Mouse (Mus musculus): ENCODE data around the gene Foxn3. TPM values are rescaled to one million over a fixed set of nuclear protein-coding genes. Genes with fewer than 3 reads are reported as not detected.
A peak's percentile ranks its signal among the peaks of the same experiment; 100 is the strongest.

Gene Foxn3
- polyA plus RNA-seq, 1 experiment = 91.0 TPM

DNA sequence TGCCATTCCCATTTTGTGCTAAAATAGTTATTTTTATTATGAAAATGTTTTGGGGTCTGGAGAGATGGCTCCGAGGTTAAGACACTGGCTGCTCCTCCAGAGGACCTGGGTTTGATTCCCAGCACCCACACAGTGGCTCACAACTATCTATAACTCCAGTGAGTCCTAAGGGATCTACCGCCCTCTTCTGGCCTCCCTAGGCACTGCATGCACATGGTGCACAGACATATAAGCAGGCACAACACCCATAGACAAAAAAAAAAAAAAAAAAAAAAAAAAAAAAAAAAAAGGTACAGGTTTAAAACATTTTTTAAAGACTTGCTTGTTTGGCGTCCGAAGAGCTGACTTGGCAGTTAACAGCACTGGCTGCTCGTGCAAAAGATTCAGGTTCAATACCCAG, 391.2 kb downstream of the Foxn3 start:
- TF ChIP-seq CTCF (IDR thresholded peaks at IDR 0.05; ENCODE audit: insufficient read depth, low read depth, low read length) = no peak
- no peak for TF ChIP-seq POLR2A (IDR thresholded peaks at IDR 0.05; ENCODE audit: insufficient read depth, low read depth, low read length)
- Histone ChIP-seq H3K4me1 (ENCODE audit: control insufficient read depth, insufficient read depth, low read length) (no peaks in the 10 kb centered on the region), H3K27ac (ENCODE audit: insufficient read depth, low read depth, low read length) (no peak overlapping the region), H3K4me3 (ENCODE audit: insufficient read depth, low read depth, low read length) (no peak overlapping the region)
- 82% methylated on average over 5 of the region's 5 CpGs for WGBS

DNA sequence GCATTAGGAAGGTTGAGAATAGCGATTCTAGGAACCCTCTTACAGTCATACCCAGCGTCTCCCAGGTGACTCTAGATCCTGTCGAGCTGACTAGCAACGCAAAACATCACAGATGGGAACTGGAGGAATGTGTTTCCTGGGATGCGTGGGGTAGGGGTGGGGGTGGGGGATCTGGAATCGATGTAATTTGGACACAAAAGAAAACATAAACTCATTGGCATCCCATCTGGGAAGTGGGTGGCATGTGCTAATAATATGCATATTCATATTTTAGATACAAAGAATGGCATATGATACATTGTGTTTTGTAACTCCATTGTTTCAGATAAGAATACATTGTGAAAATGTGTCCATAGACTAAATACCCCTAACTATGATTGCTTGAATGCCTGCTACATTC, 393.5 kb downstream of the Foxn3 start:
- Histone ChIP-seq H3K27ac (ENCODE audit: insufficient read depth, low read depth, low read length) (no peak overlapping the region), H3K4me1 (ENCODE audit: control insufficient read depth, insufficient read depth, low read length) (no peaks in the 10 kb centered on the region), H3K4me3 (ENCODE audit: insufficient read depth, low read depth, low read length) (no peak overlapping the region)
- WGBS = 90% methylated on average over 6 of the region's 6 CpGs
- no peak for TF ChIP-seq CTCF (IDR thresholded peaks at IDR 0.05; ENCODE audit: insufficient read depth, low read depth, low read length)
- no peak for TF ChIP-seq POLR2A (IDR thresholded peaks at IDR 0.05; ENCODE audit: insufficient read depth, low read depth, low read length)

DNA sequence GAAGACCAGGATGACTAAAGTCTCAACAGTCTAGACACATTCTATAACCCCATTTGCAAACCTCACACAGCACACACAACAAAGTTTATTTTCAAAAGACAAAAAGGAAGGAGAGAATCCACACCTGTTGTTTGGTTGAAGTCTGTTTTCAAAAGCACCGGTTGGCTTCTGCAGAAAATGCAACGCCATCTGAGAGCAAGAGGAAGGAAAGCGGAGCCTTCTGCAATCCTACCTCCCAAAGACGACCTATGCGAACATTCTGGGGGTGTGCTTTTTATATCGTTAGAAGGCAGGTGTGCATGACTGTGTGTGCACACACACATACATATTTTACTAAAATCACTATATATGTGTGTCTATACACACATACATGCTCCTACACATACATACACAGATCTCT, 397.3 kb downstream of the Foxn3 start:
- Histone ChIP-seq H3K4me3 (ENCODE audit: insufficient read depth, low read depth, low read length) (no peak overlapping the region), H3K4me1 (ENCODE audit: control insufficient read depth, insufficient read depth, low read length) (peaks cover 6% of the 10 kb centered on the region), H3K27ac (ENCODE audit: insufficient read depth, low read depth, low read length) (no peak overlapping the region)
- WGBS = 94% methylated on average over 6 of the region's 6 CpGs
- TF ChIP-seq CTCF (IDR thresholded peaks at IDR 0.05; ENCODE audit: insufficient read depth, low read depth, low read length) (no peak), POLR2A (IDR thresholded peaks at IDR 0.05; ENCODE audit: insufficient read depth, low read depth, low read length) (no peak)

DNA sequence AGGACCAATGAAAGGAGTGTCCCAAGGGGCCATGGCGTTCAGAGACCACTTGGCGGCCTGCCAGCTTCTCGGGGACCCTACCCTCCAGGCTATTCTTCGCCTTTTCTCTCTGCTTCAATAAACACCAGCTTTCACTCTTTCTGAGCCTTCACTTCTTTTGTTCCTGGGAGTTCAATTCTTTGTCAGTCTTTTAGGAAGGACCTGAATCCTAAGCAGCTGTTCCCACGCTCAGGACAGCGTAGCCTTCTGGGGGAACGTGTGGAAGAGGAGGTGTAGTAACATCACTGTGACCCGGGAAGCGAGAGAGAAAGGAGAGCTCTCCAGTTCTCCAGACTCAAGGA, 400.1 kb downstream of the Foxn3 start:
- H3K4me1 ChIP-seq (ENCODE audit: control insufficient read depth, insufficient read depth, low read length) = peaks cover 6% of the 10 kb centered on the region
- H3K4me3 ChIP-seq (ENCODE audit: insufficient read depth, low read depth, low read length) = no peak overlapping the region
- H3K27ac ChIP-seq (ENCODE audit: insufficient read depth, low read depth, low read length) = no peak overlapping the region
- TF ChIP-seq CTCF (IDR thresholded peaks at IDR 0.05; ENCODE audit: insufficient read depth, low read depth, low read length) = no peak
- TF ChIP-seq POLR2A (IDR thresholded peaks at IDR 0.05; ENCODE audit: insufficient read depth, low read depth, low read length) = no peak
- WGBS = 51% methylated on average over 9 of the region's 9 CpGs

DNA sequence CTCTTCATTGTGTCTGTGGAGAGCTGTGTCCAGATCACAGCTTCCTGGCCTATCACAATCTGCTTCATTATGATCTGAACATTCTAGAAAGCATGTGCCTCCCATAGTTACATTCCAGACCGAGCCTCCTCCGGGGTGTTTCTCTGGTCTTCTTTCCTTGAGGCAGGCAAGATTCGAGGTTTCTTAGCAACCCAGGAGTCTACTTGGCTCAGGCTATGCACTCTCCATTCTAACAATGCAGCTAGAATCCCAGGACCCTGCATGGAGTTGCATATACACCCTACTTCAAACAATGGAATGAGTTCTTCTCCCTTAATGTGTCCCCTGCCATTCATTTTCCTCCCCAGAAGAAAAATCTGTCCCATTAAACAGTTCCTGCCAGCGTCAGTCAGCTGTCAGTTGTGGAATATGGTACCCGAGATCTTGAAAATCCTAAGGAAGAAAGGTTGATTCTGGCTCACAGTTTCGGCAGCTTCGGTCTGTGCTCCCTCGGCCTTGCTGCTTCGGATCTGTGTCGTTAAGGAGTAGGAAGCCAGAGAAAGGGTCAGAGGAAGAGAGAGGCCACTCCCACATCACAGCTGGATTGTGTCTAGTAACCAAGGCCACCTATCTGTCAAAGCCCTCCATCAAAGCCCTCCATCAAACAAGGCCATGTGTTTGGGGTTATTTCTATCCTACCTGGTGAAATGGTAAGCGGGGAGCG, 400.6 kb downstream of the Foxn3 start:
- no peak overlapping the region for H3K27ac ChIP-seq (ENCODE audit: insufficient read depth, low read depth, low read length)
- TF ChIP-seq POLR2A (IDR thresholded peaks at IDR 0.05; ENCODE audit: insufficient read depth, low read depth, low read length) = no peak
- TF ChIP-seq CTCF (IDR thresholded peaks at IDR 0.05; ENCODE audit: insufficient read depth, low read depth, low read length) = no peak
- peaks cover 6% of the 10 kb centered on the region for H3K4me1 ChIP-seq (ENCODE audit: control insufficient read depth, insufficient read depth, low read length)
- 61% methylated on average over 12 of the region's 12 CpGs for WGBS
- H3K4me3 ChIP-seq (ENCODE audit: insufficient read depth, low read depth, low read length) = 0 out of 2 replicates have a peak overlapping the region, but pooled peaks have one; percentile 17

DNA sequence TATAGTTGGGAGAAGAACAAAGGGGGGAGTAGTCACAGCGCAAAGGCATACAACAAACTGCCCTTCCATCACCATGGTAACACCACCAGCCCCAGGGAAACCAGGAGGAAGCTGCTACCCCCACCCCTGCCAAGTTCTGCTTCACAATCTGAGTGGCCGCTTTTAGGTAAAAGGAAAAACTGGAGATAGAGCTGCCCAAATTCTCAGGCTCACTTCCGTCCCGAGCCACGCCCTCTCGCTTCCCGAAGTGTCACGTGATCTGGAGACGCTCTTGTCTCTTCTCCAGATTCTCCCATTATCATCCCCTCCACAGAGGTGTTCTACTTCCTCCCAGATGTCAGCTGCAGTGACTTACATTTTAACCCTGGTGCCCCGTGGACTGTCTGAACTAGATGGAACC, 401.2 kb downstream of the Foxn3 start:
- Histone ChIP-seq H3K4me3 (ENCODE audit: insufficient read depth, low read depth, low read length) (peak overlapping the region; percentile 17; the same call in 1 of the 2 replicates), H3K27ac (ENCODE audit: insufficient read depth, low read depth, low read length) (no peak overlapping the region), H3K4me1 (ENCODE audit: control insufficient read depth, insufficient read depth, low read length) (peaks cover 6% of the 10 kb centered on the region)
- no peak for TF ChIP-seq CTCF (IDR thresholded peaks at IDR 0.05; ENCODE audit: insufficient read depth, low read depth, low read length)
- no peak for TF ChIP-seq POLR2A (IDR thresholded peaks at IDR 0.05; ENCODE audit: insufficient read depth, low read depth, low read length)
- 37% methylated on average over 10 of the region's 10 CpGs for WGBS

DNA sequence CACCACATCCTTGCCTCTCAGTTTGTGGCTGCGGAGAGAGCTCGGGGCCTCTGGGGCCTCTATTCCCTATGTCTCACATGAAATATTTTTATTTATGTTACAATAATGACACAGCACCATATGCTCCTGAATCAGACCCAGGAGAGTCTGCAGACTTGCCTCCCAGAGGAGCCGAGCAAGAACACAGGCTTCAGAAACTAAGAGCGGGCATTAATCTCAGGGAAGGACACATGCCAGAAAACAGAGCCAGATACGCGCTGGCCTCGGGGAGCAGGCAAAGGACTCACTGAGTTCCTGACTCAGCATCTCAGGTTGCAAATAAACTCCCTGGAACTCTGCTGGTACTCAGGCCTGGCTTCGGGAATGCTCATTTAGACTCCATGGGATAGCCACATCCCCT, 403.3 kb downstream of the Foxn3 start:
- Histone ChIP-seq H3K27ac (ENCODE audit: insufficient read depth, low read depth, low read length) (no peak overlapping the region), H3K4me3 (ENCODE audit: insufficient read depth, low read depth, low read length) (no peak overlapping the region), H3K4me1 (ENCODE audit: control insufficient read depth, insufficient read depth, low read length) (peaks cover 6% of the 10 kb centered on the region)
- TF ChIP-seq CTCF (IDR thresholded peaks at IDR 0.05; ENCODE audit: insufficient read depth, low read depth, low read length) (no peak), POLR2A (IDR thresholded peaks at IDR 0.05; ENCODE audit: insufficient read depth, low read depth, low read length) (no peak)
- WGBS = 70% methylated on average over 8 of the region's 8 CpGs

DNA sequence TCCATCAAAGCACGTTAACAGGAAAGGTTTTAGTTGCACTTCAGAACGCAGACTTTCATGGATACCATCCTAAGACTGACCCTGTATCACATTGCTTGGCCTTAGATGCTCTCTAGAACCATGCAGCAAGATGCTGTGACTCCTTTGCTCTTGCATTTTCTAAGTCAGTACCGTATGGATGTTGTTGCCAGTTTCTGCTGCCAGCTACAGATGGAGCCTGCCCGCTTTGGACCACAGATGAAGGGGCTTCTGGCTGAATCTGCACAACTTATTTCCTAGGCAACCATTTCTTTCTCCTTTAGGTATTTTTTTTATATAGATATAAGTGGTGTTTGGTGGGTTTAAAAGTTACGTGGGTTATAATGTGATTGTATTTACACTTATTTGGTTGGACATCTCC, 407.5 kb downstream of the Foxn3 start:
- peaks cover 2% of the 10 kb centered on the region; the same call in 1 of the 2 replicates for H3K4me1 ChIP-seq (ENCODE audit: control insufficient read depth, insufficient read depth, low read length)
- H3K27ac ChIP-seq (ENCODE audit: insufficient read depth, low read depth, low read length) = no peak overlapping the region
- WGBS = 84% methylated on average over 5 of the region's 5 CpGs
- no peak overlapping the region for H3K4me3 ChIP-seq (ENCODE audit: insufficient read depth, low read depth, low read length)
- TF ChIP-seq CTCF (IDR thresholded peaks at IDR 0.05; ENCODE audit: insufficient read depth, low read depth, low read length) = no peak
- TF ChIP-seq POLR2A (IDR thresholded peaks at IDR 0.05; ENCODE audit: insufficient read depth, low read depth, low read length) = no peak

DNA sequence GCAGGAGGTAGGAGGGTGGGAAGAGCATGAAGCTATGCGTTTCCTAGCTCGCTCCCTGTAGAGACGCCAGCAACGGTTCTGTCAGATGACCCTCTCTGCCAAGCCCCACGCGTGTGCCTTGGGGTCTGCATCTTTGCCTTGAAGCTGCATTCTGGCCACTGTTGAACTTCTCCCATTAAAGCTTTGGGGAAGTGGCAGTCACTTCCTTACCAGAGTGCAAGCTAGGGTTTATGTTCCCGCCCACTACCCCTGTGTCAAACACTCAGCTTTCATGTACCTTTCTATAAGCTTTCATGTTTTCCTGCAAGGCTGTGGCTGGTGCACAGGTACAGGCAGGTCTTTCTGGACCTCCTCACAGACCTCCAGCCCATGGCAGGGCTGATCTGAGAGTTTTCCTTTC, 409.2 kb downstream of the Foxn3 start:
- no peak for TF ChIP-seq CTCF (IDR thresholded peaks at IDR 0.05; ENCODE audit: insufficient read depth, low read depth, low read length)
- no peak for TF ChIP-seq POLR2A (IDR thresholded peaks at IDR 0.05; ENCODE audit: insufficient read depth, low read depth, low read length)
- H3K4me1 ChIP-seq (ENCODE audit: control insufficient read depth, insufficient read depth, low read length) = peaks cover 2% of the 10 kb centered on the region; the same call in 1 of the 2 replicates
- H3K4me3 ChIP-seq (ENCODE audit: insufficient read depth, low read depth, low read length) = no peak overlapping the region
- WGBS = 77% methylated on average over 7 of the region's 7 CpGs
- no peak overlapping the region for H3K27ac ChIP-seq (ENCODE audit: insufficient read depth, low read depth, low read length)

Data from olfactory bulb, adult 2 months (tissue).